Mouse (Mus musculus) CH12.LX (cell line): ENCODE results near the gene Rab17. TPM values are rescaled to one million over a fixed set of nuclear protein-coding genes. Genes with fewer than 3 reads are reported as not detected.

Experiments
- DNase-seq: peaks from one replicate; pipeline ENCODE4 v3.0.0-alpha.2; 2013; ENCODE audit errors: extremely low read depth
- H3K27ac ChIP-seq: 2 replicates; pipeline ENCODE4 v1.5.1; 2012; ENCODE audit warnings: low read depth, mild to moderate bottlenecking, control low read depth, moderate library complexity; ENCODE audit not compliant: insufficient read depth
- H3K27me3 ChIP-seq: replicated peaks from 2 replicates; pipeline ENCODE3; 2012; ENCODE audit warnings: inconsistent platforms
- H3K36me3 ChIP-seq, 2 experiments: replicated peaks in 1 of 2; 2 replicates each; pipeline versions ENCODE3 to v1.6.1; 2012; ENCODE audit warnings: inconsistent platforms in 1 of 2, low read length in 1 of 2, mild to moderate bottlenecking in 1 of 2, mixed read lengths in 1 of 2, moderate library complexity in 1 of 2; ENCODE audit not compliant: control insufficient read depth in 1 of 2, insufficient read depth in 1 of 2
- H3K4me1 ChIP-seq, 2 experiments: 2 replicates each; pipeline ENCODE4 v1.6.1; 2012; ENCODE audit warnings: inconsistent platforms in 1 of 2, moderate library complexity in 1 of 2; ENCODE audit not compliant: insufficient read depth in 2 of 2, control insufficient read depth in 1 of 2
- H3K4me2 ChIP-seq: 2 replicates; pipeline ENCODE4 v1.6.1; 2012; ENCODE audit warnings: low read depth, mild to moderate bottlenecking, control low read depth; ENCODE audit not compliant: poor library complexity, insufficient read depth, severe bottlenecking
- H3K4me3 ChIP-seq, 3 experiments: fragments of 150-350 bp in 1 of 3; sonication (generic) in 1 of 3; replicated peaks in 1 of 3; 2 replicates each; pipeline versions ENCODE3 to v1.5.1; 2011 to 2012; ENCODE audit warnings: low read depth in 2 of 3, low read length in 2 of 3, mild to moderate bottlenecking in 2 of 3, moderate library complexity in 2 of 3, control low read depth in 1 of 3, improper control_type of control experiment in 1 of 3, inconsistent platforms in 1 of 3, mixed read lengths in 1 of 3; ENCODE audit not compliant: poor library complexity in 1 of 3
- H3K79me2 ChIP-seq: replicated peaks from 2 replicates; pipeline ENCODE4 v1.6.1; 2012; ENCODE audit warnings: mild to moderate bottlenecking, moderate library complexity; ENCODE audit not compliant: control insufficient read depth, poor library complexity, insufficient read depth, severe bottlenecking; ENCODE audit errors: extremely low read depth
- H3K9ac ChIP-seq: 2 replicates; pipeline ENCODE4 v1.6.1; 2012; ENCODE audit warnings: low read depth, mild to moderate bottlenecking, control low read depth, moderate library complexity; ENCODE audit not compliant: insufficient read depth
- H3K9me3 ChIP-seq: replicated peaks from 2 replicates; pipeline ENCODE3; 2012; ENCODE audit warnings: low read length, inconsistent platforms, mixed read lengths
- JUN ChIP-seq: IDR thresholded peaks from 2 replicates; pipeline ENCODE4 v1.6.1; 2011; ENCODE audit warnings: low read depth, mild to moderate bottlenecking, low read length, improper control_type of control experiment, moderate library complexity; ENCODE audit not compliant: insufficient read depth
- NELFE ChIP-seq: IDR thresholded peaks from 2 replicates; pipeline ENCODE4 v1.6.1; 2011; ENCODE audit warnings: low read depth, low read length, improper control_type of control experiment
- NRF1 ChIP-seq: IDR thresholded peaks from 2 replicates; pipeline ENCODE4 v1.6.1; 2014; ENCODE audit warnings: low read depth, mild to moderate bottlenecking, inconsistent platforms, low read length, improper control_type of control experiment, moderate library complexity
- POLR2A ChIP-seq: IDR thresholded peaks from 2 replicates; pipeline ENCODE4 v1.6.1; 2011; ENCODE audit warnings: low read depth, mild to moderate bottlenecking, improper control_type of control experiment, low read length
- SIN3A ChIP-seq: IDR thresholded peaks from 2 replicates; pipeline ENCODE4 v1.6.1; 2012; ENCODE audit warnings: low read length, improper control_type of control experiment, inconsistent platforms
- TBP ChIP-seq: conservative IDR thresholded peaks from 2 replicates; pipeline ENCODE4 v1.6.1; 2011; ENCODE audit warnings: low read depth, low read length, improper control_type of control experiment
- USF1 ChIP-seq: IDR thresholded peaks from 2 replicates; pipeline ENCODE4 v1.6.1; 2014; ENCODE audit warnings: low read depth, mild to moderate bottlenecking, inconsistent platforms, low read length, improper control_type of control experiment
- ZC3H11A ChIP-seq: IDR thresholded peaks from 2 replicates; pipeline ENCODE4 v1.6.1; 2012; ENCODE audit warnings: low read depth, mild to moderate bottlenecking, inconsistent platforms, low read length, improper control_type of control experiment
- ZNF384 ChIP-seq: IDR thresholded peaks from 2 replicates; pipeline ENCODE4 v1.6.1; 2012; ENCODE audit warnings: low read depth, low read length, improper control_type of control experiment, inconsistent platforms
- dilution Hi-C: fragments of 300-500 bp; cut with MboI; formaldehyde crosslinking; loops from 2 replicates; pipeline ENCODE4 v1.14.3; 2020; ENCODE audit warnings: low sequenced_read_pairs; ENCODE audit not compliant: extremely low pct_unique_long_range_greater_than_20kb, extremely low pct_ligation_motif_present
- in situ Hi-C: fragments of 300-500 bp; cut with MboI; formaldehyde crosslinking; loops from 3 replicates; pipeline ENCODE4 v1.14.3; 2019; ENCODE audit warnings: low sequenced_read_pairs, low pct_ligation_motif_present, low pct_unique_long_range_greater_than_20kb, mixed read lengths
- polyA plus RNA-seq: library from polyadenylated mRNA; unstranded; fragments of >175 nt; gene quantifications from 2 replicates; pipeline ENCODE4 v1.2.1, GENCODE M21; 2012; ENCODE audit warnings: low read depth; ENCODE audit not compliant: insufficient read length
- total RNA-seq, 2 experiments: library from RNA; depleted of rRNA; stranded (reverse); fragments of 300-350 nt in 1 of 2; fragments of >200 nt in 1 of 2; gene quantifications; 2 replicates each; pipeline ENCODE4 v1.2.3; 2012 to 2014

Rab17 gene
- total and polyA plus RNA-seq, 3 experiments, result 0.15 to 0.64 (median 0.59) TPM

- Histone ChIP-seq H3K4me2 (no peak overlapping the region), H3K4me3 (no peak overlapping the region)
- no peak for DNase-seq
- TF ChIP-seq ZC3H11A (no peak), POLR2A (no peak), JUN (no peak), SIN3A (no peak), USF1 (no peak), ZNF384 (no peak), NELFE (no peak), NRF1 (no peak), TBP (no peak)
- TF ChIP-seq, all 38 proteins: peak for 0
- no peaks in the 10 kb centered on the region for H3K79me2 ChIP-seq
- H3K36me3 ChIP-seq, result no peaks in the 10 kb centered on the region
- in situ Hi-C loops (no loop called here), dilution Hi-C loops (no loop called here)
- H3K4me1 ChIP-seq, result no peaks in the 10 kb centered on the region; a peak in 1 of 4 replicates
- H3K27me3 ChIP-seq, result peaks cover 78% of the 10 kb centered on the region
- no peak overlapping the region for H3K27ac ChIP-seq
- H3K9ac ChIP-seq, result no peak overlapping the region
- H3K9me3 ChIP-seq, result no peaks in the 10 kb centered on the region
Observed at GRCm38 (mm10) chr1:90909161-90909560, 60.3 kb downstream of the Rab17 start.

Other genes with a start within 250 kb of the Rab17 start
- gene Col6a3, start 125.7 kb downstream of the Rab17 start, total RNA-seq (2012; rRNA removed), result under 0.01 and 0.25 TPM in 2 replicates
- not detected in 2 replicates for gene Col6a3, start 125.7 kb downstream of the Rab17 start, total RNA-seq (2014; rRNA removed)
- not detected in 2 replicates for gene Col6a3, start 125.7 kb downstream of the Rab17 start, polyA plus RNA-seq
- not detected in 2 replicates for gene Mlph, start 54.6 kb downstream of the Rab17 start, total RNA-seq (2012; rRNA removed)
- gene Mlph, start 54.6 kb downstream of the Rab17 start, total RNA-seq (2014; rRNA removed), result not detected in 2 replicates
- not detected in 2 replicates for gene Mlph, start 54.6 kb downstream of the Rab17 start, polyA plus RNA-seq
- gene Prlh, start 16.6 kb downstream of the Rab17 start, total RNA-seq (2012; rRNA removed), result not detected in 2 replicates
- not detected in 2 replicates for gene Prlh, start 16.6 kb downstream of the Rab17 start, total RNA-seq (2014; rRNA removed)
- not detected in 2 replicates for gene Prlh, start 16.6 kb downstream of the Rab17 start, polyA plus RNA-seq
- gene Lrrfip1, start 29.1 kb upstream of the Rab17 start, total RNA-seq (2012; rRNA removed), result 19.1 and 22.8 TPM in 2 replicates
- 16.9 and 17.2 TPM in 2 replicates for gene Lrrfip1, start 29.1 kb upstream of the Rab17 start, total RNA-seq (2014; rRNA removed)
- gene Lrrfip1, start 29.1 kb upstream of the Rab17 start, polyA plus RNA-seq, result 30.5 and 31.7 TPM in 2 replicates
- not detected in 2 replicates for gene Rbm44, start 175.4 kb upstream of the Rab17 start, total RNA-seq (2012; rRNA removed)
- 0.24 and 0.44 TPM in 2 replicates for gene Rbm44, start 175.4 kb upstream of the Rab17 start, total RNA-seq (2014; rRNA removed)
- gene Rbm44, start 175.4 kb upstream of the Rab17 start, polyA plus RNA-seq, result 0.23 and 0.25 TPM in 2 replicates
- not detected in 2 replicates for gene Ramp1, start 210.2 kb upstream of the Rab17 start, total RNA-seq (2012; rRNA removed)
- gene Ramp1, start 210.2 kb upstream of the Rab17 start, total RNA-seq (2014; rRNA removed), result not detected in 2 replicates
- gene Ramp1, start 210.2 kb upstream of the Rab17 start, polyA plus RNA-seq, result not detected in 2 replicates